Mouse (Mus musculus) ES-Bruce4 (cell line): ENCODE measurements around the gene Iqcf5.

ENCODE experiments used
- CTCF ChIP-seq: IDR thresholded peaks from one replicate; pipeline ENCODE4 v1.8.1; 2011; ENCODE audit warnings: low read depth, low read length
- POLR2A ChIP-seq: IDR thresholded peaks from one replicate; pipeline ENCODE4 v1.8.1; 2011; ENCODE audit warnings: low read length; ENCODE audit not compliant: insufficient read depth

DNA sequence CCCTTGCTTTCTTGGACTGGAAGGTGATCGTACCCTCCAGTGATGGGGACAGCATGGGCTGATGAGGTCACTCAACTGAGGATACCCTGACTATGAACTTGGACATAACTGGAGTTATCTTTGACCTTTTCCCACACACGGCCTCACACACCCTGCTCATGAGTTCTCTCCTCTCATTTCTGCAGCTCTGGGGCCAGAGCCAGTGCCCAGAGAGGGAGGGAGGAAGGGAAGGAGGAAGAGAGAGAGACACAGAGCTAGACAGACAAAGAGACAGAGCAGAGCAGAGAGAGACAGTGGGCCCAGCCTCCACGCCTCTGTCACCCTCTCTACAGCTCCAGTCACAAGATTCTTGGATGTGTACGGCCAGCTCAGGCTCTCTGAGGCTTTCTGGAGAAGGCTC is 42.1 kb upstream of the Iqcf5 start:
- no peak for TF ChIP-seq CTCF
- TF ChIP-seq POLR2A = no peak
